Mouse (Mus musculus) testis, adult 2 months (tissue): ENCODE measurements around the gene P2ry14. TPM values are rescaled to one million over a fixed set of nuclear protein-coding genes. Genes with fewer than 3 reads are reported as not detected.

Source experiments
- H3K27ac ChIP-seq: fragments of 200-500 bp; 2 replicates; pipeline ENCODE4 v1.5.1; 2012; ENCODE audit warnings: low read depth, low read length; ENCODE audit not compliant: control insufficient read depth, insufficient read depth
- H3K27me3 ChIP-seq: fragments of 200-500 bp; 2 replicates; pipeline ENCODE4 v1.6.1; 2012; ENCODE audit warnings: mild to moderate bottlenecking, low read length, moderate library complexity; ENCODE audit not compliant: control insufficient read depth, insufficient read depth
- H3K36me3 ChIP-seq: fragments of 200-500 bp; 2 replicates; pipeline ENCODE4 v1.6.1; 2012; ENCODE audit warnings: mild to moderate bottlenecking, low read length; ENCODE audit not compliant: control insufficient read depth, insufficient read depth
- H3K4me1 ChIP-seq: fragments of 200-500 bp; 2 replicates; pipeline ENCODE4 v1.6.1; 2012; ENCODE audit warnings: low read length; ENCODE audit not compliant: control insufficient read depth, insufficient read depth
- H3K4me3 ChIP-seq: fragments of 200-500 bp; 2 replicates; pipeline ENCODE4 v1.5.1; 2012; ENCODE audit warnings: low read depth, mild to moderate bottlenecking, low read length, moderate library complexity, mixed read lengths; ENCODE audit not compliant: control insufficient read depth
- CTCF ChIP-seq: fragments of 200-500 bp; IDR thresholded peaks from 2 replicates; pipeline ENCODE4 v1.5.1; 2012; ENCODE audit warnings: low read depth, mild to moderate bottlenecking, inconsistent platforms, low read length, moderate library complexity; ENCODE audit not compliant: control insufficient read depth, insufficient read depth, insufficient replicate concordance
- POLR2A ChIP-seq: fragments of 200-500 bp; IDR thresholded peaks from 2 replicates; pipeline ENCODE4 v1.6.1; 2012; ENCODE audit warnings: low read depth, mild to moderate bottlenecking, inconsistent platforms, low read length, moderate library complexity; ENCODE audit not compliant: control insufficient read depth
- polyA plus RNA-seq: library from polyadenylated mRNA; depleted of rRNA; stranded (reverse); fragments of >200 nt; gene quantifications from 2 replicates; pipeline ENCODE4 v1.2.3, GENCODE M21; 2012

The P2ry14 gene
- polyA plus RNA-seq, 1 experiment, result 0.67 TPM

GRCm38 (mm10) chr3:59104462-59104861 lies 49.0 kb downstream of the P2ry14 start:
- Histone ChIP-seq H3K27me3 (no peaks in the 10 kb centered on the region), H3K4me3 (no peak overlapping the region), H3K36me3 (no peaks in the 10 kb centered on the region), H3K27ac (no peak overlapping the region), H3K4me1 (no peaks in the 10 kb centered on the region)
- TF ChIP-seq CTCF, result no peak
- no peak for TF ChIP-seq POLR2A

DNA sequence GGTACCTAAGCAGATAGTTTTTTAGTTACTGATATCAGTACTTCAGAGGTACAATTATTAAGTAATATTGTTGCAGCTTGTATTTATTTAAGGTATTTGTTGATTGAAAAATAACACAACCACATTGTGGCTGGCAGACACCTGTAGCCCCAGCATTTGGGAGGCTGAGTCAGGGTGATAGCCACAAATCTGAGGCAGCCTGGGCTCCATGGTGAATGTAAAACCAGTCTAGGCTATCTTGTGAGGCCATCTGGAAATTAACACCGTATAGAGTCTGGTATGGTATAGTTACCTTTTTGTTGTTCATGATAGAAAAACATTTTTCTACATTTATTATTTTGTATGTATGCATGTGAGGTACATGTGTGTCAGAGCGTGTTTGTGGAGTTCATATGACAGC lies 51.3 kb downstream of the P2ry14 start:
- Histone ChIP-seq H3K27ac (no peak overlapping the region), H3K4me1 (no peaks in the 10 kb centered on the region), H3K36me3 (no peaks in the 10 kb centered on the region), H3K27me3 (no peaks in the 10 kb centered on the region), H3K4me3 (no peak overlapping the region)
- TF ChIP-seq POLR2A (no peak), CTCF (no peak)

GRCm38 (mm10) chr3:59101218-59101986 lies 52.0 kb downstream of the P2ry14 start, which contains the start of gene Gpr171:
Gpr171 (minus strand) TSS chr3:59101821.
- H3K27ac ChIP-seq, result no peak within 1 kb of the TSS
- no peaks in the 10 kb centered on the region for H3K4me1 ChIP-seq
- no peaks in the 10 kb centered on the region for H3K36me3 ChIP-seq
- TF ChIP-seq POLR2A (no peak), CTCF (no peak)
- no peak within 1 kb of the TSS for H3K4me3 ChIP-seq
- no peaks in the 10 kb centered on the region for H3K27me3 ChIP-seq

GRCm38 (mm10) chr3:59098540-59098939 lies 54.9 kb downstream of the P2ry14 start:
- Histone ChIP-seq H3K36me3 (no peaks in the 10 kb centered on the region), H3K27ac (no peak overlapping the region)

GRCm38 (mm10) chr3:59097421-59097820 lies 56.0 kb downstream of the P2ry14 start:
- no peaks in the 10 kb centered on the region for H3K27me3 ChIP-seq
- TF ChIP-seq POLR2A (no peak), CTCF (no peak)
- H3K27ac ChIP-seq, result no peak overlapping the region
- H3K4me1 ChIP-seq, result no peaks in the 10 kb centered on the region
- no peak overlapping the region for H3K4me3 ChIP-seq
- H3K36me3 ChIP-seq, result no peaks in the 10 kb centered on the region

More at GRCm38 (mm10) chr3:59098540-59098939, 54.9 kb downstream of the P2ry14 start:
- no peak for TF ChIP-seq POLR2A
- no peak for TF ChIP-seq CTCF
- Histone ChIP-seq H3K4me1 (no peaks in the 10 kb centered on the region), H3K4me3 (no peak overlapping the region), H3K27me3 (no peaks in the 10 kb centered on the region)

DNA sequence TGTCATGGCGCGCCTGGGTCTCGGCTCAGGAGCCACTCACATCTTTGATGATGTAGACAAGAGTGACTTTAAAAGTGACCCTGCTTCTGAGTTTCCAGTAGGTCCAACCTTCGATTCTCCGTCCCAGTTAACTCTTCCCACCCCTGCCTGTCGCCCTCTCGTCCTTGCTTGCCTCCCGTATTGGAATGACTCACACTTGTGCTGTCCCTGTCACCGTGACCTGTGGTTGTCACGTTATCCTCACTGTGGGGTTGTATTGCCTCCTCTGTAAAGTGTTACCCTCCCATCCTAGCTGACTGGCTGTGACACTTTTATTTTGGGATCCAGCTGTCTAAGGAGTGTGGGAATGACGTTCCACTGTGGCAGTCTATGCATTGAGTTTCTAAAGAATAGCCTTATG lies 60.7 kb downstream of the P2ry14 start:
- H3K4me1 ChIP-seq, result no peaks in the 10 kb centered on the region
- no peak overlapping the region for H3K27ac ChIP-seq
- no peaks in the 10 kb centered on the region for H3K27me3 ChIP-seq
- H3K4me3 ChIP-seq, result no peak overlapping the region
- TF ChIP-seq POLR2A, result no peak
- TF ChIP-seq CTCF, result no peak
- no peaks in the 10 kb centered on the region for H3K36me3 ChIP-seq

- Histone ChIP-seq H3K4me3 (no peak overlapping the region), H3K27me3 (no peaks in the 10 kb centered on the region), H3K27ac (no peak overlapping the region), H3K36me3 (no peaks in the 10 kb centered on the region), H3K4me1 (no peaks in the 10 kb centered on the region)
- TF ChIP-seq CTCF (no peak), POLR2A (no peak)
Observed at GRCm38 (mm10) chr3:59080919-59081318, 72.5 kb downstream of the P2ry14 start.

DNA sequence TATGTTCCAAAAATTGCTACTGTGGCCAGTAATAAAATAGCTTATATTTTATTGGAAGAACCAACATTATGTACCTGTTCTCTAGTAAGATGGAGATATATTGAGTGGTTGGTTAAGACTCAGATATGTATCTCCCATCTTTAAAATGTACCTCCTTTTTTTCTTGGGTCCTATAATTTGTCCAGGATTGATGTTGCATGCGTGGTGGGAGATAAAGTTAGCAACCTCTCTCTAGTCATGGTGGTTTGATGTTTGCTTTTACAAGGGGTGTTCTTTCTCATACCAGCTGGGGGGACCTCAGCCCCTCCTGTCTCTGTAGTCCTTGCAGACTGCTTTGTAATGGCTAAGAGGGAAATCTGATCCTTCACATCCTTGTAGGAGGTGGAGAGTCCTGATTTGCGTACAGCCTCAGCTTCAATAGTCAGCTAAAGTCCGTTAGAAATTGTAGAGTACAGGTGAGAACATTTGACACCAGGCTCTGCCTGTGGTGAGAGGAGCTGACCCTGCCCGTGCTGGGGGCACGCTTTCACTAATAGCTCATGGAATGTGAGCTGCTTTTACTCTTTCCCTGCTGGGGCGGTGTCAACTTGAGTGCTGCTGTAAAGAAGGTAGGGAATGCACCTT lies 73.0 kb downstream of the P2ry14 start:
- Histone ChIP-seq H3K4me1 (no peaks in the 10 kb centered on the region), H3K4me3 (no peak overlapping the region), H3K36me3 (no peaks in the 10 kb centered on the region), H3K27me3 (no peaks in the 10 kb centered on the region), H3K27ac (no peak overlapping the region)
- TF ChIP-seq POLR2A (no peak), CTCF (no peak)
